In the genomic region with DNA sequence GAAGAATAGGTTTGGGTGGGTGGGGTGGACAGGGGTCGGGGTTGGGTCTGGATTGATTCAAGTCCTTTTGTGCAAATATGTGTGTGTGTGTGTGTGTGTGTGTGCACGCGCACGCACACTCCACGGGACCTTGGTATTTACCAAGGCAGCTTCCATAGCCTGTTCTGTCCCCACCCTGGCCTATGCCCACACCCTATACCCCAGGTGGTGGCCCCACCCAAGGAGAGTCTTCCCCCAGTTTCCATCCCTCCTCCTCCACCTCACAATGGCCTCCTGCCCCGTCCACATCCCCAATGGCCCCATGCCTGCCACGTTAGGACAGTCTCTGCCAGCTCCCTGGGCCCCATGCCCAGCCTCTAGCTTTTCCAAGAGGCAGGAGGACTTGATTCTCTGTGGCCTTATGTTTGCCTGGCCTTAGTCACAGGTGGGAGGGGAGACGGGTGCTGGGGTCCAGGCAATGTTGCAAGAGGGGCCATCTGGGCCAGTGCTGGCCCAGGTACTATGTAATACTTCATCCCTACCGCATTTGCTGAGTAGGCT, we compare ENCODE assay signal across 18 mouse cellular contexts. TPM values are rescaled to one million over a fixed set of nuclear protein-coding genes. Genes with fewer than 3 reads are reported as not detected.
DNase-seq lines count a peak whose midpoint lies in the region; ATAC-seq and TF ChIP-seq lines count a peak whose summit lies in the region.
"Had no signal": no experiment of that assay in that cellular context is flagged by ENCODE, and none has a peak within 500 bp of the region (broad histone marks: within the 10 kb centered on the region; RNA-seq: fewer than 3 reads in every experiment).

No protein-coding gene starts in this region.

- no peak overlapping the region for H3K4me2 ChIP-seq in forebrain, postnatal 0 days (ENCODE audit: low read depth)
- no peak overlapping the region for H3K4me2 ChIP-seq in forebrain, embryonic 12.5 days
- H3K4me2 ChIP-seq in midbrain, postnatal 0 days (ENCODE audit: low read depth, low read length, poor library complexity, severe bottlenecking) = no peak overlapping the region
- no peak overlapping the region for H3K4me2 ChIP-seq in midbrain, embryonic 11.5 days
- H3K4me2 ChIP-seq in stomach, embryonic 15.5 days = no peak overlapping the region
- H3K4me2 ChIP-seq: embryonic facial prominence, embryonic 13.5 days; limb, embryonic 13.5 days had no signal

- DNase-seq in forebrain, postnatal 0 days = peak; percentile 42
- DNase-seq in midbrain, postnatal 0 days (ENCODE audit: low spot score) = peak; percentile 74
- DNase-seq in midbrain, embryonic 11.5 days (ENCODE audit: low spot score, missing footprints) = no peak
- DNase-seq in cerebellum, adult 8-10 months = peak; percentile 84
- no peak for DNase-seq in c-Kit-positive CD71-positive TER-119-positive erythroid progenitor cells, embryonic 14.5 days (ENCODE audit: low spot score)
- no peak for DNase-seq in urinary bladder, postnatal 10 days (ENCODE audit: low spot score)
- DNase-seq: kidney, adult 2 months; lung, adult 2 months; thymus, adult 18-20 months had no signal

- TF ChIP-seq CTCF in forebrain, postnatal 0 days (IDR thresholded peaks at IDR 0.05; ENCODE audit: low read depth) = no peak
- no peak for TF ChIP-seq CTCF in midbrain, postnatal 0 days (IDR thresholded peaks at IDR 0.05)

- H3K4me3 ChIP-seq in forebrain, postnatal 0 days (ENCODE audit: low read depth, low read length) = no peak overlapping the region
- H3K4me3 ChIP-seq in forebrain, embryonic 12.5 days (replicated peaks) = no peak overlapping the region
- H3K4me3 ChIP-seq in midbrain, postnatal 0 days (ENCODE audit: low read depth, low read length) = no peak overlapping the region
- no peak overlapping the region for H3K4me3 ChIP-seq in midbrain, embryonic 11.5 days (ENCODE audit: low read depth, low read length)
- H3K4me3 ChIP-seq in stomach, embryonic 15.5 days (replicated peaks) = no peak overlapping the region
- H3K4me3 ChIP-seq: embryonic facial prominence, embryonic 13.5 days; layer of hippocampus, adult 2 months; limb, embryonic 13.5 days had no signal

- no peaks in the 10 kb centered on the region for H3K36me3 ChIP-seq in forebrain, postnatal 0 days (ENCODE audit: insufficient read depth)
- H3K36me3 ChIP-seq in forebrain, embryonic 12.5 days (replicated peaks) = no peaks in the 10 kb centered on the region
- H3K36me3 ChIP-seq in midbrain, postnatal 0 days (ENCODE audit: insufficient read depth, low read length) = no peaks in the 10 kb centered on the region
- H3K36me3 ChIP-seq in midbrain, embryonic 11.5 days (ENCODE audit: control insufficient read depth, insufficient read depth, low read length) = no peaks in the 10 kb centered on the region
- no peaks in the 10 kb centered on the region for H3K36me3 ChIP-seq in stomach, embryonic 15.5 days
- H3K36me3 ChIP-seq: embryonic facial prominence, embryonic 13.5 days; limb, embryonic 13.5 days had no signal

- ATAC-seq in forebrain, postnatal 0 days = no peak
- no peak for ATAC-seq in forebrain, embryonic 12.5 days (ENCODE audit: low FRiP score)
- no peak for ATAC-seq in midbrain, postnatal 0 days (ENCODE audit: low FRiP score)
- no peak for ATAC-seq in midbrain, embryonic 11.5 days (ENCODE audit: low FRiP score)
- ATAC-seq in stomach, embryonic 15.5 days (ENCODE audit: insufficient read depth, low FRiP score, low read depth) = peak; percentile 36; the same call in 1 of the 2 replicates
- ATAC-seq: Patski had no signal

- no peak overlapping the region for H3K27ac ChIP-seq in forebrain, postnatal 0 days (ENCODE audit: low read depth, low read length)
- no peak overlapping the region for H3K27ac ChIP-seq in forebrain, embryonic 12.5 days
- no peak overlapping the region for H3K27ac ChIP-seq in midbrain, postnatal 0 days (ENCODE audit: low read depth, low read length)
- H3K27ac ChIP-seq in midbrain, embryonic 11.5 days (ENCODE audit: low read depth, low read length) = no peak overlapping the region
- no peak overlapping the region for H3K27ac ChIP-seq in stomach, embryonic 15.5 days
- H3K27ac ChIP-seq: embryonic facial prominence, embryonic 13.5 days; layer of hippocampus, adult 2 months; limb, embryonic 13.5 days had no signal

- H3K4me1 ChIP-seq in forebrain, postnatal 0 days (ENCODE audit: insufficient read depth) = no peaks in the 10 kb centered on the region
- H3K4me1 ChIP-seq in forebrain, embryonic 12.5 days = peaks cover 36% of the 10 kb centered on the region
- peaks cover 9% of the 10 kb centered on the region; the same call in 1 of the 2 replicates for H3K4me1 ChIP-seq in midbrain, postnatal 0 days (ENCODE audit: insufficient read depth, low read length)
- H3K4me1 ChIP-seq in midbrain, embryonic 11.5 days (ENCODE audit: control insufficient read depth, insufficient read depth, low read length) = peaks cover 23% of the 10 kb centered on the region
- peaks cover 22% of the 10 kb centered on the region for H3K4me1 ChIP-seq in stomach, embryonic 15.5 days

- H3K27me3 ChIP-seq in forebrain, postnatal 0 days (ENCODE audit: insufficient read depth, low read length) = no peaks in the 10 kb centered on the region
- H3K27me3 ChIP-seq in forebrain, embryonic 12.5 days = peaks cover 22% of the 10 kb centered on the region
- no peaks in the 10 kb centered on the region for H3K27me3 ChIP-seq in midbrain, postnatal 0 days (ENCODE audit: insufficient read depth, low read length)
- H3K27me3 ChIP-seq in midbrain, embryonic 11.5 days (ENCODE audit: control insufficient read depth, insufficient read depth, low read length) = no peaks in the 10 kb centered on the region
- no peaks in the 10 kb centered on the region for H3K27me3 ChIP-seq in stomach, embryonic 15.5 days (replicated peaks)
- H3K27me3 ChIP-seq: limb, embryonic 13.5 days had no signal

- H3K9ac ChIP-seq in forebrain, postnatal 0 days = no peak overlapping the region
- no peak overlapping the region for H3K9ac ChIP-seq in forebrain, embryonic 12.5 days
- H3K9ac ChIP-seq in midbrain, postnatal 0 days (replicated peaks; ENCODE audit: low read length, poor library complexity, severe bottlenecking) = no peak overlapping the region
- H3K9ac ChIP-seq in midbrain, embryonic 11.5 days (ENCODE audit: low read length) = no peak overlapping the region
- H3K9ac ChIP-seq in stomach, embryonic 15.5 days = no peak overlapping the region
- H3K9ac ChIP-seq: embryonic facial prominence, embryonic 13.5 days; limb, embryonic 13.5 days had no signal

- H3K9me3 ChIP-seq in forebrain, postnatal 0 days (ENCODE audit: low read length) = no peaks in the 10 kb centered on the region
- H3K9me3 ChIP-seq in forebrain, embryonic 12.5 days = no peaks in the 10 kb centered on the region
- H3K9me3 ChIP-seq in midbrain, postnatal 0 days (ENCODE audit: low read length) = no peaks in the 10 kb centered on the region
- H3K9me3 ChIP-seq in midbrain, embryonic 11.5 days (ENCODE audit: control insufficient read depth, low read length) = no peaks in the 10 kb centered on the region
- H3K9me3 ChIP-seq in stomach, embryonic 15.5 days = no peaks in the 10 kb centered on the region
- H3K9me3 ChIP-seq: embryonic facial prominence, embryonic 13.5 days; limb, embryonic 13.5 days had no signal

- 60% methylated on average over 9 of the region's 9 CpGs for WGBS in forebrain, postnatal 0 days
- 73% methylated on average over 9 of the region's 9 CpGs for WGBS in forebrain, embryonic 12.5 days
- WGBS in midbrain, postnatal 0 days = 82% methylated on average over 9 of the region's 9 CpGs
- 83% methylated on average over 9 of the region's 9 CpGs for WGBS in midbrain, embryonic 11.5 days
- 62% methylated on average over 7 of the region's 9 CpGs for WGBS in stomach, embryonic 15.5 days

RNA-seq across cellular contexts. Expression of gene Spdef, which starts 7.6 kb away (rescaled TPM):
- 2.3 and 3.5 TPM in 2 replicates for total RNA-seq in forebrain, postnatal 0 days (2014; rRNA removed)
- polyA plus RNA-seq in forebrain, postnatal 0 days (2015; fragmentation: Nextera tagmentation; extraction: Ambion mirVana) = 1.5 and 2.3 TPM in 2 replicates
- polyA plus RNA-seq in forebrain, embryonic 12.5 days (2016; fragmentation: Nextera tagmentation; extraction: Ambion mirVana) = 0.37 TPM in 1 of 2 replicates, not detected in the other
- total RNA-seq in midbrain, postnatal 0 days (2014; rRNA removed) = 3.7 and 4.0 TPM in 2 replicates
- 3.9 and 4.7 TPM in 2 replicates for polyA plus RNA-seq in midbrain, postnatal 0 days (2015; fragmentation: Nextera tagmentation; extraction: Ambion mirVana)
- 0.25 TPM in 1 of 2 replicates, not detected in the other for polyA plus RNA-seq in midbrain, embryonic 11.5 days (2014; fragmentation: Nextera tagmentation; extraction: Ambion mirVana)
- 18.9 and 22.8 TPM in 2 replicates for polyA plus RNA-seq in stomach, embryonic 15.5 days (2015; fragmentation: Nextera tagmentation; extraction: Ambion mirVana)
- total RNA-seq: megakaryocyte-erythroid progenitor cell, adult 5-6 weeks had no signal
- polyA plus RNA-seq: C2C12; embryonic facial prominence, embryonic 13.5 days; neural tube, embryonic 11.5 days; Patski had no signal

Comparison
In these comparisons a context has a peak if more than half of its experiments do, and no peak if none do; other contexts are left out.
1. DNase-seq: peak in forebrain, postnatal 0 days (single experiment), midbrain, postnatal 0 days (single experiment) and cerebellum, adult 8-10 months (single experiment); none in midbrain, embryonic 11.5 days (single experiment), c-Kit-positive CD71-positive TER-119-positive erythroid progenitor cells, embryonic 14.5 days (single experiment) and urinary bladder, postnatal 10 days (single experiment).